ENCODE assay signal across 14 mouse cellular contexts in the genomic region with DNA sequence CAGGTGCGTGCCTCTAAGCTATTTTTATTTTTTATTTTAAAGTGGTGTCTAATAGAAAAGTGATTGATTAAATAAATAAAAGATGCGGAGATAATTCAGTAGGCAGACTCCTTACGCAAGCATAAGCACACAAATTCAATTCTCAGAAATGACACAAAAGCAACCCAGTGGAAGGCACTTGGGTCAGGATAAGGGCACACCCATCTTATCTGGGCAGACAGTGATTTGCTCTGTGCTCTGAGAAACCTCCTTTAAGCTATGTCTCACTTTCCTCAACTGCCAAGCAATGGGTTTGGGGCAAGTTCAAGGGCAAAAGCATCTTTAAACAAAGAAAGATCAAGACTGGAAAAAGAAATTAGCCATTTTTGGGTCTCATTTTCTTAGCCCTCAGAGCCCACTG.
"Had no signal": no experiment of that assay in that cellular context is flagged by ENCODE, and none has a peak within 500 bp of the region (broad histone marks: within the 10 kb centered on the region; RNA-seq: fewer than 3 reads in every experiment).

No protein-coding gene starts in this region.

- H3K9ac ChIP-seq: limb, embryonic 15.5 days; lung, embryonic 14.5 days; midbrain, embryonic 13.5 days; neural tube, embryonic 12.5 days had no signal

- H3K27ac ChIP-seq: left cerebral cortex, adult 2 months; limb, embryonic 15.5 days; midbrain, embryonic 13.5 days; neural tube, embryonic 12.5 days had no signal

- ATAC-seq: intestine, embryonic 16.5 days; midbrain, embryonic 13.5 days had no signal

- H3K4me3 ChIP-seq: left cerebral cortex, adult 2 months; limb, embryonic 15.5 days; megakaryocyte, embryonic 14.5 days; midbrain, embryonic 13.5 days; myocyte; neural tube, embryonic 12.5 days had no signal

- H3K4me1 ChIP-seq: neural tube, embryonic 12.5 days had no signal

- DNase-seq: kidney, adult 8-10 months; kidney, postnatal 25 days; lung, embryonic 14.5 days; lung, postnatal 10 days; lung, postnatal 4 days; right cerebral cortex, postnatal 14 days; thymus, postnatal 4 days had no signal

- H3K27me3 ChIP-seq: limb, embryonic 15.5 days; midbrain, embryonic 13.5 days; neural tube, embryonic 12.5 days had no signal

- H3K9me3 ChIP-seq: limb, embryonic 15.5 days; megakaryocyte, embryonic 14.5 days; midbrain, embryonic 13.5 days; neural tube, embryonic 12.5 days had no signal

- H3K4me2 ChIP-seq: limb, embryonic 15.5 days; lung, embryonic 14.5 days; midbrain, embryonic 13.5 days; neural tube, embryonic 12.5 days had no signal
